Mouse (Mus musculus) thymus, adult 2 months (tissue): ENCODE data around the gene Vsig10.

Source experiments
- CTCF ChIP-seq: fragments of 200-500 bp; IDR thresholded peaks from 2 replicates; pipeline ENCODE4 v1.5.1; 2012; ENCODE audit warnings: mild to moderate bottlenecking, control low read depth, low read length, moderate library complexity, borderline replicate concordance; ENCODE audit not compliant: control insufficient read depth, poor library complexity, insufficient read depth; ENCODE audit errors: extremely low read depth
- POLR2A ChIP-seq: fragments of 200-500 bp; IDR thresholded peaks from 2 replicates; pipeline ENCODE4 v1.6.1; 2012; ENCODE audit warnings: mild to moderate bottlenecking, low read length, control low read depth, moderate library complexity; ENCODE audit not compliant: control insufficient read depth, poor library complexity, insufficient read depth; ENCODE audit errors: extremely low read depth

DNA sequence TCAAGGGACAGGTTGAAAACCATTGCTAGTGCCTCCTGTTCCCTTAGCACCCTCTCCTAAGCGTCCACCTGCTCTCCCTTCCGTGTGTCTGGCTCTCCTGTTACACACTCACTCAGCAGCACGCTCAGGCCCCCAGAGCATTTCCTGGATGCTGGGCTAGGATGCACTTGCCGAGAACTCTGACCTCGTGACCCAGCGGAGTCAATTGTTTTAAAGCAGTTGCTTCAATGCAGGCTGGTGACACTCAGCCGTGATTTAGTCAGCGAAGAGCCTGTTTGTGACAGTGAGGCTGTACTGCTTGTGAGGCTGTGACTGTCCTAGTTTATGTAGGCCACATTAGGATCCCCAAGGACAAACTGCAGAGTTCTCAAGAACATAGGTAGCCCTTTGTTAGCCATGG lies 48.3 kb downstream of the Vsig10 start:
- TF ChIP-seq CTCF (no peak), POLR2A (no peak)
